Mouse (Mus musculus): ENCODE results near the gene Slc39a10. TPM values are rescaled to one million over a fixed set of nuclear protein-coding genes. Genes with fewer than 3 reads are reported as not detected.

Slc39a10 gene
- polyA plus RNA-seq, 1 experiment from 2014 or later: 56.5 TPM

- no peak for ATAC-seq
- no peak overlapping the region for H3K4me3 ChIP-seq
- no peak overlapping the region for H3K27ac ChIP-seq
- H3K9me3 ChIP-seq (replicated peaks): no peaks in the 10 kb centered on the region
- no peak overlapping the region for H3K9ac ChIP-seq
- no peaks in the 10 kb centered on the region for H3K4me1 ChIP-seq
- H3K36me3 ChIP-seq (ENCODE audit: poor library complexity, severe bottlenecking): no peaks in the 10 kb centered on the region
- H3K27me3 ChIP-seq: no peaks in the 10 kb centered on the region
- 54% methylated on average over 2 of the region's 2 CpGs for WGBS
- no peak overlapping the region for H3K4me2 ChIP-seq
Measured at GRCm38 (mm10) chr1:46902102-46902683, 9.5 kb upstream of the Slc39a10 start.

- Histone ChIP-seq H3K9me3 (replicated peaks) (no peaks in the 10 kb centered on the region), H3K9ac (no peak overlapping the region), H3K4me3 (no peak overlapping the region), H3K27ac (no peak overlapping the region), H3K36me3 (ENCODE audit: poor library complexity, severe bottlenecking) (no peaks in the 10 kb centered on the region), H3K4me2 (no peak overlapping the region), H3K27me3 (no peaks in the 10 kb centered on the region), H3K4me1 (no peaks in the 10 kb centered on the region)
- 40% methylated on average over 7 of the region's 7 CpGs for WGBS
- no peak for ATAC-seq
Measured at GRCm38 (mm10) chr1:46894281-46894842, 1.7 kb upstream of the Slc39a10 start.

DNA sequence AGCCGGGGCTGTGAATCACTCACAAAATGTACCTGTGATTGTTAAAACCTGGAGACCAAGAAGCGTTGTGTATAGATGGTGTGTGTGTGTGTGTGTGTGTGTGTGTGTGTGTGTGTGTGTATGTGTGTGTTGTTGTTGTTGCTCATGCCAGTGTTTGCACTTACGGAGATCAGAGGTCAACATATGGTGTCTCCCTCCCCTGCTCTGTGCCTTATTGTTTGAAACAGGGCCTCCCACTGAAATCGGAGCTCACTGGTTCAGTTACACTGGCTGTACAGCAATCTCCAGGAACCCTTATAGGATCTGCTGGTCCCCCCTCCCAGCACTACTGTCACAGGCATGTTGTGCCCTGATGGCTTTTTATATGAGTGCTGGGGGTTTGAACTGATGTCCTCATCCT lies 3.9 kb downstream of the Slc39a10 start:
- WGBS: 66% methylated on average over 4 of the region's 4 CpGs
- Histone ChIP-seq H3K4me1 (no peaks in the 10 kb centered on the region), H3K4me3 (no peak overlapping the region), H3K36me3 (ENCODE audit: poor library complexity, severe bottlenecking) (no peaks in the 10 kb centered on the region), H3K27ac (no peak overlapping the region), H3K4me2 (no peak overlapping the region), H3K27me3 (no peaks in the 10 kb centered on the region), H3K9ac (no peak overlapping the region), H3K9me3 (replicated peaks) (no peaks in the 10 kb centered on the region)
- no peak for ATAC-seq

GRCm38 (mm10) chr1:46888324-46888723 lies 4.3 kb downstream of the Slc39a10 start:
- ATAC-seq: no peak
- Histone ChIP-seq H3K4me2 (no peak overlapping the region), H3K4me1 (no peaks in the 10 kb centered on the region), H3K9me3 (replicated peaks) (no peaks in the 10 kb centered on the region), H3K4me3 (no peak overlapping the region), H3K9ac (no peak overlapping the region), H3K27me3 (no peaks in the 10 kb centered on the region), H3K36me3 (ENCODE audit: poor library complexity, severe bottlenecking) (no peaks in the 10 kb centered on the region), H3K27ac (no peak overlapping the region)
- 51% methylated on average over 2 of the region's 2 CpGs for WGBS

GRCm38 (mm10) chr1:46887908-46888307 lies 4.7 kb downstream of the Slc39a10 start:
- no peaks in the 10 kb centered on the region for H3K27me3 ChIP-seq
- no peak overlapping the region for H3K27ac ChIP-seq
- H3K4me2 ChIP-seq: no peak overlapping the region
- H3K4me3 ChIP-seq: no peak overlapping the region
- ATAC-seq: no peak
- no peaks in the 10 kb centered on the region for H3K4me1 ChIP-seq
- WGBS: 15% methylated on average over 6 of the region's 6 CpGs
- H3K9me3 ChIP-seq (replicated peaks): no peaks in the 10 kb centered on the region
- no peak overlapping the region for H3K9ac ChIP-seq
- no peaks in the 10 kb centered on the region for H3K36me3 ChIP-seq (ENCODE audit: poor library complexity, severe bottlenecking)

GRCm38 (mm10) chr1:46886091-46886490 lies 6.6 kb downstream of the Slc39a10 start:
- Histone ChIP-seq H3K4me3 (no peak overlapping the region), H3K27me3 (no peaks in the 10 kb centered on the region), H3K4me2 (no peak overlapping the region), H3K9ac (no peak overlapping the region), H3K4me1 (no peaks in the 10 kb centered on the region), H3K36me3 (ENCODE audit: poor library complexity, severe bottlenecking) (no peaks in the 10 kb centered on the region), H3K9me3 (replicated peaks) (no peaks in the 10 kb centered on the region), H3K27ac (no peak overlapping the region)
- WGBS: 69% methylated on average over 9 of the region's 9 CpGs
- no peak for ATAC-seq

- H3K9me3 ChIP-seq (replicated peaks): no peaks in the 10 kb centered on the region
- no peak overlapping the region for H3K9ac ChIP-seq
- no peak overlapping the region for H3K4me3 ChIP-seq
- no peak for ATAC-seq
- H3K27me3 ChIP-seq: no peaks in the 10 kb centered on the region
- H3K27ac ChIP-seq: no peak overlapping the region
- H3K36me3 ChIP-seq (ENCODE audit: poor library complexity, severe bottlenecking): no peaks in the 10 kb centered on the region
- whole genome bisulfite sequencing: 17% methylated on average over 3 of the region's 3 CpGs
- no peaks in the 10 kb centered on the region for H3K4me1 ChIP-seq
- no peak overlapping the region for H3K4me2 ChIP-seq
Measured at GRCm38 (mm10) chr1:46885231-46885630, 7.4 kb downstream of the Slc39a10 start.

DNA sequence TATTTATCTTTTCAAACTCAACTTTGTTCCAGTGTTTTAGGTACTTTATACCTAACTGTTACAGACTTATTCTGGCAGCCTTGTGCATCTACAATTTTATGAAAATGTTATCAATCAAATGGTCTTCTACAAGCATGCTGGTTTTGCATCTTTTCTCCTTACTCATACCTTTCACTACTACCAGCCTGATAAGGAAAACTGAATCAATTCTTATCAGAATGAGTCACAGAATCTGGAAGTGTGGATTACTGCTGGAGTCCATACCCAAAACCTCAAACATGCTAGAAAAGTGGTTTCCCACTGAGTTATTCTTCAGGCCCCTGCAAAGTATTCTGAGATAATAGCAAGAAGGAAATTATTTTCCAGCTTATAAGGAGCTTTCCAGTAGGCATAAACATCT lies 12.7 kb downstream of the Slc39a10 start:
- H3K27ac ChIP-seq: no peak overlapping the region
- H3K36me3 ChIP-seq (ENCODE audit: poor library complexity, severe bottlenecking): no peaks in the 10 kb centered on the region
- H3K9me3 ChIP-seq (replicated peaks): no peaks in the 10 kb centered on the region
- no peak overlapping the region for H3K4me3 ChIP-seq
- H3K4me2 ChIP-seq: no peak overlapping the region
- ATAC-seq: no peak
- no peak overlapping the region for H3K9ac ChIP-seq
- H3K27me3 ChIP-seq: no peaks in the 10 kb centered on the region
- no peaks in the 10 kb centered on the region for H3K4me1 ChIP-seq

DNA sequence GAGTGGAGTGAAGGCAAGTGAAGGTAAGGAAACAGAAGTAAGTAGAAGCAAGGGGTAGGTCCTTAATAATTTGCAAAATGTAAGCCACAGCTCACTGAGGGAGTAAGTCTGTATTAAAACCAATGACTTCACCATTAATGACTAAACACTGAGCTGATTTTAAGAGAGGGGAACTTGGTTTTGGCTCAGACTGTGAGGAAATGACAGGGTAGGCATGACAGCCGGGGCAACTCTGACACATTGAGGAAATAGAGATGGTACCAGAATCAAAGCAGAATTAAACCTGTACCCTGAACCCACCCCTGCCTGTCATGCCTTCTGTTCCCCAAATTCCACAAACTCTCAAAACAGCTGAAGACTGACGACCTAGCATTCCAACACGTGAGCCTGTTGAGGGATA lies 18.9 kb downstream of the Slc39a10 start:
- no peak for ATAC-seq
- no peak overlapping the region for H3K27ac ChIP-seq
- WGBS: 81% methylated on average over 3 of the region's 3 CpGs
- H3K9me3 ChIP-seq (replicated peaks): no peaks in the 10 kb centered on the region
- no peak overlapping the region for H3K9ac ChIP-seq
- no peaks in the 10 kb centered on the region for H3K4me1 ChIP-seq
- no peaks in the 10 kb centered on the region for H3K27me3 ChIP-seq
- H3K4me2 ChIP-seq: no peak overlapping the region
- no peak overlapping the region for H3K4me3 ChIP-seq
- no peaks in the 10 kb centered on the region for H3K36me3 ChIP-seq (ENCODE audit: poor library complexity, severe bottlenecking)

DNA sequence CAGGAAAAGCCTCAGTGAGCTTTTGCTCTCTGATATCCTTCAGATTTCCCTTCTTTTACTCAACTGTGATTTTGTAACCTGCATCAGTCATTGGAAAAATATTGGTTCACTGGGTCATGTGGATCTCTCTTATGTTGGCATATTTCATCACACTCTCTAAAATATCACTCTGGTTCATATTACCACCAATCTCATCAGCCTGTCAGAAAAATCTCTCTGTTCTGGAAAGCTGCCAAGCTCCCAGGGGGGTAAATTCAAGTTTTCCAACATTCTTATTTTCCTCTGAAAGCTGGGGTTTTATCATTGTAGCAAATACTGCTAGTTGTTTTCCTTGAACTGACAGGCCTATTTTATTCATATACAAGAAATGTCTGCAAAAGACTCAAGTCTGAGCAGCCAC lies 22.9 kb downstream of the Slc39a10 start:
- Histone ChIP-seq H3K4me3 (no peak overlapping the region), H3K27me3 (no peaks in the 10 kb centered on the region), H3K36me3 (ENCODE audit: poor library complexity, severe bottlenecking) (no peaks in the 10 kb centered on the region), H3K9me3 (replicated peaks) (no peaks in the 10 kb centered on the region), H3K4me1 (no peaks in the 10 kb centered on the region), H3K9ac (no peak overlapping the region), H3K4me2 (no peak overlapping the region), H3K27ac (no peak overlapping the region)
- no peak for ATAC-seq

- WGBS: 79% methylated on average over 7 of the region's 7 CpGs
- ATAC-seq: no peak
- H3K36me3 ChIP-seq (ENCODE audit: poor library complexity, severe bottlenecking): no peaks in the 10 kb centered on the region
- no peak overlapping the region for H3K9ac ChIP-seq
- no peaks in the 10 kb centered on the region for H3K4me1 ChIP-seq
- no peak overlapping the region for H3K4me2 ChIP-seq
- no peaks in the 10 kb centered on the region for H3K9me3 ChIP-seq (replicated peaks)
- no peak overlapping the region for H3K27ac ChIP-seq
- no peaks in the 10 kb centered on the region for H3K27me3 ChIP-seq
- H3K4me3 ChIP-seq: no peak overlapping the region
Measured at GRCm38 (mm10) chr1:46864175-46864885, 28.3 kb downstream of the Slc39a10 start.

GRCm38 (mm10) chr1:46863434-46863833 lies 29.2 kb downstream of the Slc39a10 start:
- no peaks in the 10 kb centered on the region for H3K4me1 ChIP-seq
- no peak for ATAC-seq
- H3K9ac ChIP-seq: no peak overlapping the region
- WGBS: 74% methylated on average over 2 of the region's 2 CpGs
- no peak overlapping the region for H3K4me2 ChIP-seq
- H3K27me3 ChIP-seq: no peaks in the 10 kb centered on the region
- H3K36me3 ChIP-seq (ENCODE audit: poor library complexity, severe bottlenecking): no peaks in the 10 kb centered on the region
- no peaks in the 10 kb centered on the region for H3K9me3 ChIP-seq (replicated peaks)
- no peak overlapping the region for H3K27ac ChIP-seq
- no peak overlapping the region for H3K4me3 ChIP-seq

DNA sequence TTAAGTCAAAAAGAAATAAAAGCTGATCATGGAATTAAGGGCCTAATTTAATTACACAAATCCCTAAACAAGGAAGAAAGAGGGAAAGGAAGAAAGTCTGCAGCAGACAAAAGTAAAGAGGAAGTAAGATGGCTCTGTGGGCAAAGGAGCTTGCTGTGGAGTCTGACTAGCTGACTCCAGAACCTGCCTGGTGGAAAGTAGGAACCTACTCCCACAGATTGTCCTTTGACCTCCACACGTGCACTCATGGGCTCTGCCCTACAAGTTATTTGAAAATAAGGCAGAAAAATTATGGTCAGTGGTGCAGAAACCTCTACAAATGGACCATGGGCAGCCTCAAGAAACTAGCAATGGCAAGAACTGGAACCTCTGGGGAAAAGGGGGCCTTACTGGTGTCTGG lies 32.6 kb downstream of the Slc39a10 start:
- 82% methylated on average over 1 of the region's 1 CpGs for WGBS
- H3K4me1 ChIP-seq: no peaks in the 10 kb centered on the region

More for the DNA sequence above, 32.6 kb downstream of the Slc39a10 start:
- Histone ChIP-seq H3K9me3 (replicated peaks) (no peaks in the 10 kb centered on the region), H3K4me3 (no peak overlapping the region), H3K9ac (no peak overlapping the region), H3K27me3 (no peaks in the 10 kb centered on the region), H3K27ac (no peak overlapping the region), H3K4me2 (no peak overlapping the region), H3K36me3 (ENCODE audit: poor library complexity, severe bottlenecking) (no peaks in the 10 kb centered on the region)
- ATAC-seq: no peak

Measured in forebrain, embryonic 13.5 days (tissue).